Mouse (Mus musculus): ENCODE measurements around the gene Zdhhc6. TPM values are rescaled to one million over a fixed set of nuclear protein-coding genes. Genes with fewer than 3 reads are reported as not detected.

Gene Zdhhc6
- polyA plus RNA-seq, 1 experiment from 2014 or later: 81.9 TPM

DNA sequence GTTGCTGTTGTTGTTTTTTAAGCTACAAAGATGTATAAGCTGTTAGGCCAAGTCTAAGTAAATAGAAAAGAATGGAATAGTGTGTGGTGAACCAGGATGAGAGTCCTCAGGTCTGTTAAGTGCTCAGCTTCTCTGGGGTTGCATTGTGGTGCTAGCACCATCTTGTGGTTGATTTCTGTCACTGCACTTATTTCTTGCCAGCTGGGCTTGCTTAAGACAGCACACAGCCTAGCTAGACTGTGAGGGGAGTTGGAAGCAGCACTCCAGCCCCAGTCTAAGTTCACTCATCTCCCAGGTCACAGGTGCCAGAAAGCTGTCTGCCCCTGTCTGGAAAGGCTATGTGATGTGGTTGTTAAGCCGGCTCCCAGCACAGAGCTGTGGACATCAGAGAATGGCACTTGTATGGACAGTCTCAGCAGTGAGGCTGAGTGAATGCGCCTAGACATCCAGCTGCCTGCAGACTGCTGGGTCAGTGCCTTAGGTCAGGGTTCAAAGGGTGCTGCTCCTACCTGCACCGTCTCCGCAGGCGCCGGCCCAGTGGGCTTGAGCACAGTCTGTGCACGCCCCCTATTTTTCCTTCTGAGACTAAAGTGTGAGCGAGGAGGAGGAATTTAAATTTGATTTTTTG is 16.9 kb upstream of the Zdhhc6 start:
- H3K9me3 ChIP-seq (replicated peaks): no peaks in the 10 kb centered on the region
- H3K27me3 ChIP-seq (replicated peaks): no peaks in the 10 kb centered on the region
- no peak overlapping the region for H3K9ac ChIP-seq
- H3K4me2 ChIP-seq: no peak overlapping the region
- no peaks in the 10 kb centered on the region for H3K4me1 ChIP-seq
- WGBS (ENCODE audit: insufficient replicate concordance): 91% methylated on average over 8 of the region's 8 CpGs
- H3K36me3 ChIP-seq: peaks cover 66% of the 10 kb centered on the region
- ATAC-seq: peak; percentile 64
- H3K27ac ChIP-seq: no peak overlapping the region
- H3K4me3 ChIP-seq: no peak overlapping the region

DNA sequence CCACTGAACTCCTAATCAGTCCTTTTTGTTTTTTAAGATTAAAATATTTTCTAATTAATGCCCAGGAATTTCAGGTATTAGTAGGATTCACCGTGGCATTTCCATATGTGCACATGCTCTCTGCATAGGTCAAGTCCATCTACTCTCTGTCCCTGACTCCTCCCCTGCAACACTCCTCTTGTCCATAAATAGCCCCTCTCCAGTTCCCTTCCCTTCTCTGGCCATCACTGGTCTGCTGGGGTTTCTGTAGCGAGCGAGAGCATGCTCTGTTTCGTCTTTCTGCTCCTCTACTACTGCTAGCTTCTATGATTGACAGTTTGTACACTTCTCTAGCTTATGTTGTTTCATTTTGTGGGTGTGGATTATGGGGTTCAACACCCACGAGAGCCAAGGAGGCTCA is 15.9 kb upstream of the Zdhhc6 start:
- Histone ChIP-seq H3K36me3 (peaks cover 60% of the 10 kb centered on the region), H3K4me2 (no peak overlapping the region), H3K9ac (no peak overlapping the region), H3K9me3 (replicated peaks) (no peaks in the 10 kb centered on the region), H3K4me1 (peaks cover 7% of the 10 kb centered on the region), H3K27me3 (replicated peaks) (no peaks in the 10 kb centered on the region), H3K4me3 (no peak overlapping the region), H3K27ac (no peak overlapping the region)
- no peak for ATAC-seq
- 78% methylated on average over 5 of the region's 5 CpGs for WGBS (ENCODE audit: insufficient replicate concordance)

DNA sequence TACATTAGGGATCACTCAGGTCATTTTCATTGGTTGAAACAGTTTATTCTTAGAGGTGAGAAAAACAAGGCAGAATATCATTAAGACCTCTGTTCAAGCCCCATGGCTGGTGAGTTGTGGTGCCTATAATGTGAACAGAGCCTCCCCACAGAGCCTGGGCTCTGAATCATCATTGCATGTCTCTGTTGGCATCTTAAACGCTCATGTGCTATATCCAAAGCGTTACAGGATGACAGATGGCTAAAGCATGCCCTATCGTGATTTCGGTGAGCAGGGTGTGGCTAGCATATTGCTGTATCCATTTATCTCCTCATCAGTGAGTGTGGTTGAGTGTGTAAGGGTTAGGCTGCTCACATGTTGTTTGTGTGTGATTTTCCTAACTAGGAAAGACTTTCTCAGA is 11.7 kb upstream of the Zdhhc6 start:
- Histone ChIP-seq H3K4me3 (no peak overlapping the region), H3K9me3 (replicated peaks) (no peaks in the 10 kb centered on the region), H3K4me1 (peaks cover 7% of the 10 kb centered on the region), H3K36me3 (peaks cover 82% of the 10 kb centered on the region), H3K27me3 (replicated peaks) (no peaks in the 10 kb centered on the region), H3K27ac (no peak overlapping the region), H3K9ac (no peak overlapping the region), H3K4me2 (no peak overlapping the region)
- 56% methylated on average over 4 of the region's 4 CpGs for WGBS (ENCODE audit: insufficient replicate concordance)
- no peak for ATAC-seq

DNA sequence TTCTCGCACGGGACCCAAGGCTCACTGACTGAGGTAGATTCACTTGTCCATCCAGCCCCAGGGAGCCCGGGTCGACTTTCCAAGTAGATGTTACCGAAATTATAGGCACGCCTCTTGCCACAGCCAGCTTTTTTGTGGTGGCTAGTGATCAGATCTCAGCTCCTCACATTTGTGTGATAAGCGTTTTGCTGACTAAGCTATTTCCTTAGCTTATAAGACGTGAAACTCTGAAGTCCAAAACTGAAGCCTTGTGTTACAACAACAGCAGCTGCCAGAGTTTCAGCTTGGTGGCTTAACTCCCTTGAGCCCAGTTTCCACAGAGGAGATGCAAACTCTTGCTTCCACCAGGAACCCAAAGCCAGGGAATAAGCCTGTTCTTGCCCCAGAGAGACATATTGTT is 6.8 kb upstream of the Zdhhc6 start:
- no peak overlapping the region for H3K4me2 ChIP-seq
- no peak overlapping the region for H3K27ac ChIP-seq
- H3K27me3 ChIP-seq (replicated peaks): no peaks in the 10 kb centered on the region
- H3K9me3 ChIP-seq (replicated peaks): no peaks in the 10 kb centered on the region
- WGBS (ENCODE audit: insufficient replicate concordance): 84% methylated on average over 8 of the region's 8 CpGs
- no peak overlapping the region for H3K9ac ChIP-seq
- H3K4me3 ChIP-seq: no peak overlapping the region
- no peak for ATAC-seq
- peaks cover 45% of the 10 kb centered on the region for H3K36me3 ChIP-seq
- H3K4me1 ChIP-seq: peaks cover 19% of the 10 kb centered on the region

DNA sequence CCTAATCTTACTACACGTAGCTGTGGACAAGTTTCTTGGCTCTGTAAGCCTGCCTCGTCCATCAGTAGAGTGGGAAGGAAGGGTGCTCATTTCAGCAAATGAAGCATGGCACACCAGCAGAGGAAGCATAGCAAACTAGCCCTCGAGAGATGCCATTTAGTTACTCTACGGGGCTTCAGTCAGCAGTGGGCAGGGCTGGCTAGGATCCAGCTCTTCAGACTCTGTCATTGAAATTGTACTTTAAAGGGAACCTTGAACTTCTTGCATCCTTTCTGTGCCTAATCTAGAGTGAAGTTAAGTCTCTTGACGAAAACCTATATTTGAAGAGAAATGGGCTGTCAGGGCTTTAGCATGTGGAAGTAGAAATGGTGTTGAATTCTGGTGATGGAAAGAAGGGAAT is 3.7 kb upstream of the Zdhhc6 start:
- Histone ChIP-seq H3K27ac (no peak overlapping the region), H3K9me3 (replicated peaks) (no peaks in the 10 kb centered on the region), H3K4me1 (peaks cover 33% of the 10 kb centered on the region), H3K4me3 (no peak overlapping the region), H3K9ac (no peak overlapping the region), H3K36me3 (peaks cover 27% of the 10 kb centered on the region), H3K4me2 (no peak overlapping the region), H3K27me3 (replicated peaks) (no peaks in the 10 kb centered on the region)
- 76% methylated on average over 5 of the region's 5 CpGs for WGBS (ENCODE audit: insufficient replicate concordance)
- ATAC-seq: no peak

- no peak for ATAC-seq
- Histone ChIP-seq H3K27me3 (replicated peaks) (no peaks in the 10 kb centered on the region), H3K4me3 (no peak overlapping the region), H3K9me3 (replicated peaks) (no peaks in the 10 kb centered on the region), H3K4me2 (no peak overlapping the region), H3K4me1 (peaks cover 38% of the 10 kb centered on the region), H3K9ac (no peak overlapping the region), H3K27ac (no peak overlapping the region), H3K36me3 (peaks cover 22% of the 10 kb centered on the region)
- 69% methylated on average over 3 of the region's 3 CpGs for WGBS (ENCODE audit: insufficient replicate concordance)
Observed at GRCm38 (mm10) chr19:55319036-55319435, 3.2 kb upstream of the Zdhhc6 start.

DNA sequence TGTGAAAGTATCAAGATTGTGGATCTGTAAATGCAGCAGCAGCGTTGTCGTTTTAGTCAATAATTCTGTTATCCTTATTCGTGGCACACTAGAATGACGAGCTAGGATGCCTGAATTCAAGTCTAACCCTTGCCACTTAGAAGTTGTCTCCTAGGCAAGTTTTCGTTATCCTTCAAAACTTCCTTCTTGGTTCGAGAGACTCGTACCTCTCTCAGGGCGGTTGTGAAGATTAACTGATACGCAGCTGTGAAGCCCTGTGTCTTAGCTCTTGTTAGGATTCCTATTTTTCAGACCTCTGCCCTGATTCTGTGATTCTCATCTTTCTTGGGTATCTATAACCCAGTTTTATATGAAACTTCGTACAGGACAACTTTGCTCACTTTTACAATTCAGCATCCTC is 1.1 kb upstream of the Zdhhc6 start:
- 23% methylated on average over 10 of the region's 10 CpGs for WGBS (ENCODE audit: insufficient replicate concordance)
- no peak overlapping the region for H3K27ac ChIP-seq
- H3K4me3 ChIP-seq: peak overlapping the region; percentile 82
- H3K4me2 ChIP-seq: peak overlapping the region; percentile 90
- H3K36me3 ChIP-seq: peaks cover 18% of the 10 kb centered on the region
- H3K4me1 ChIP-seq: peaks cover 52% of the 10 kb centered on the region
- H3K9me3 ChIP-seq (replicated peaks): no peaks in the 10 kb centered on the region
- no peaks in the 10 kb centered on the region for H3K27me3 ChIP-seq (replicated peaks)
- peak overlapping the region; percentile 87 for H3K9ac ChIP-seq
- no peak for ATAC-seq

DNA sequence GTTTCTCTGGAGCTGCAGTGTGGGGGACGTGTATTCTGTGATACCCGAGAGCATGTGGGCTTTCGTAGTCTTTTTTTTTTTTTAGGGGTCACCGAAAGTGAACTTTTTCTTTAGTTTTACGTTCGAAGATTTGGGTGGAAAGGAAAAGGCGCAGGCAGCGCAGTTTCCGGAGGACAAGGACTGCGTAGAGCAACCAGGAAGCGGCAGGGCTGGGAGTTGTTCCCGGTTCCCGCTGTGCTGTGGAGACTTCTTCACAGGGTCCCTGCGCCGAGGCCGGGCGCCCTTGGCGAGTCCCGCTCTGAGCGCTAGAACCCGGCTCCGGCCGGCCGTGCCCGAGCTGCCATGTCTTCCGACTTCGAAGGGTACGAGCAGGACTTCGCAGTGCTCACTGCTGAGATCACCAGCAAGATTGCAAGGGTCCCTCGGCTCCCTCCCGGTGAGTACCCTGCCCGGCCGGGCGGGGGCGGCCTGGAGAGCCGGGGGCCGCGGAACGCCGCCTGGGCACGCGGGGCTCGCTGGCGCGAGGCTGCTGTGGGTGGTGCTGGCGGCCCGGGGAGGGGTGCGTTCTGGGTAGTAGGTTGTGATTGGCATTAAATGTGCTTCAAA is 380 bp upstream of the Zdhhc6 start, which contains the start of gene Vti1a:
TSS of gene Vti1a (plus strand) at position 187 of the 606 bp plus-strand sequence.
- peaks cover 52% of the 10 kb centered on the region for H3K4me1 ChIP-seq
- no peaks in the 10 kb centered on the region for H3K9me3 ChIP-seq (replicated peaks)
- peak within 1 kb of the TSS; percentile 93 for H3K27ac ChIP-seq
- under 1% methylated on average over 48 of the region's 48 CpGs for whole genome bisulfite sequencing (ENCODE audit: insufficient replicate concordance)
- H3K4me3 ChIP-seq: peak within 1 kb of the TSS; percentile 82
- H3K27me3 ChIP-seq (replicated peaks): no peaks in the 10 kb centered on the region
- ATAC-seq: peak; percentile 93
- H3K36me3 ChIP-seq: peaks cover 24% of the 10 kb centered on the region
- H3K4me2 ChIP-seq: peak within 1 kb of the TSS; percentile 90
- peak within 1 kb of the TSS; percentile 87 for H3K9ac ChIP-seq

DNA sequence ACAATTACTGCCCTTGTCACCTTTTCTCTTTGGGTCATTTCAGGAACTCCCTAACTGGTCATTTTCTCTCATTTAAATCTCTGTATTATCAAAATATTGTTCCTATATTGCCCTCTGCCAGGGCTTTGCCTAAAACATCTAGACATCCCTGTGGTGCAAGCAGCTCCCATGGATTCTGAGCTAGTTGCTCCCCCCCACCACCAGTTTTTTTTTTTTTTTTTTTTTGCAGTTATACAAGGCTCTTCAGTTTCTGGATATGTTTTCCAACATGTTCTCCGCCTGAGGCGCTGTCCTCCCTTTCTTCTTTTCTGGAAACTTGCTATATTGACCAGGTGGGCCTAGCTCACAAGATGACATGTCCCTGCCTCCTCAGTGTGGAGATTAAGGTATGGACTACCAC is 2.2 kb downstream of the Zdhhc6 start:
- peak overlapping the region; percentile 7; the same call in 1 of the 2 replicates for H3K9ac ChIP-seq
- 98% methylated on average over 2 of the region's 2 CpGs for WGBS (ENCODE audit: insufficient replicate concordance)
- peaks cover 49% of the 10 kb centered on the region for H3K36me3 ChIP-seq
- H3K4me1 ChIP-seq: peaks cover 43% of the 10 kb centered on the region
- no peaks in the 10 kb centered on the region for H3K27me3 ChIP-seq (replicated peaks)
- H3K4me2 ChIP-seq: peak overlapping the region; percentile 90
- H3K9me3 ChIP-seq (replicated peaks): no peaks in the 10 kb centered on the region
- no peak overlapping the region for H3K4me3 ChIP-seq
- no peak overlapping the region for H3K27ac ChIP-seq
- no peak for ATAC-seq

GRCm38 (mm10) chr19:55311874-55312273 is 4.0 kb downstream of the Zdhhc6 start:
- Histone ChIP-seq H3K4me1 (peaks cover 31% of the 10 kb centered on the region), H3K4me2 (no peak overlapping the region), H3K27ac (no peak overlapping the region), H3K9ac (no peak overlapping the region), H3K4me3 (no peak overlapping the region), H3K27me3 (replicated peaks) (no peaks in the 10 kb centered on the region), H3K36me3 (peaks cover 66% of the 10 kb centered on the region), H3K9me3 (replicated peaks) (no peaks in the 10 kb centered on the region)
- ATAC-seq: no peak
- WGBS (ENCODE audit: insufficient replicate concordance): 88% methylated on average over 8 of the region's 8 CpGs

DNA sequence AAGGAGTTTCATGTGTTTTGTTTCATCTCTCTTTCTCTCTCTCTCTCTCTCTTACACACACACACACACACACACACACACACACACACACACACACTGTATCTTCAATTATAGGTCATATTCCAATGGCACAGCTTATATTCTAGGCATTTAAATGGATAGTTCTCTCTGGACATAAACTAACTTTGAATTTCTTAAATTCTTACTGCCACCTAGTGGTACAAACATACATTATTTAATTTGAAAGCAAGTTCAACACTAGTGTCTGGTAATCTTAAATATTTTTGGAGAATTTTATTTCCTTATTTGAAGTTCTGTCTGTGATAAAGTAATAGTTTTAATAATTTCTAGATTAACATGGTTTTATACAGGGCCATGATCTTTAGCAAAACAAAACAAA is 10.8 kb downstream of the Zdhhc6 start:
- H3K27ac ChIP-seq: peak overlapping the region; percentile 37; the same call in 1 of the 2 replicates
- no peak for ATAC-seq
- peaks cover 89% of the 10 kb centered on the region for H3K36me3 ChIP-seq

DNA sequence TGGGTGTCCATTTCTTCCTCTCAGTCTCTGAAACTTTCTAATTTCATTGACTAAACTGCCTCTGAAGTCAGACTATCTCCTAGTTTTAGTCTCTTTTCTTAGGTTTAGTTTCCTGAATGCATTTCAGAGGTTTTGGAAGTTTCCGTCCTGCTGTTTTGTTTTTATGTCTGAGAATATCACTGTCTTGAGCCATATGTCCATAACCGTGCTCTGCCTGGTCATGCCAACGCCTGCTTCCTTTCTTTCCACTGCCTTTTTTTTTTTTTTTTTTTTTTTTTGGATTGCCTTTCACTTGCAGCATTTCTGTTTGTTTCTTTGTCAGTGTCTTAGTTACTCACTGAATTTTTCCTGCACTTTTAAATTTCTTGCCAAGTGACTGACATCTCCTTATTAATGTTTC is 15.3 kb downstream of the Zdhhc6 start:
- no peaks in the 10 kb centered on the region for H3K27me3 ChIP-seq (replicated peaks)
- WGBS (ENCODE audit: insufficient replicate concordance): 83% methylated on average over 3 of the region's 3 CpGs

More for the DNA sequence above, 10.8 kb downstream of the Zdhhc6 start:
- no peak overlapping the region for H3K4me2 ChIP-seq
- no peak overlapping the region for H3K9ac ChIP-seq
- no peaks in the 10 kb centered on the region for H3K27me3 ChIP-seq (replicated peaks)
- no peak overlapping the region for H3K4me3 ChIP-seq
- H3K4me1 ChIP-seq: no peaks in the 10 kb centered on the region
- H3K9me3 ChIP-seq (replicated peaks): no peaks in the 10 kb centered on the region

More for the DNA sequence above, 15.3 kb downstream of the Zdhhc6 start:
- Histone ChIP-seq H3K27ac (no peak overlapping the region), H3K9me3 (replicated peaks) (no peaks in the 10 kb centered on the region), H3K4me1 (peaks cover 12% of the 10 kb centered on the region), H3K36me3 (peaks cover 91% of the 10 kb centered on the region), H3K4me3 (no peak overlapping the region), H3K9ac (no peak overlapping the region), H3K4me2 (no peak overlapping the region)
- ATAC-seq: no peak

Measured in liver, embryonic 12.5 days (tissue).